In genomic region chr15:78178397-78178796, GRCm38 (mm10) we compare ENCODE assay signal across 8 mouse cellular contexts. TPM values are rescaled to one million over a fixed set of nuclear protein-coding genes. Genes with fewer than 3 reads are reported as not detected.
DNase-seq lines count a peak whose midpoint lies in the region; ATAC-seq and TF ChIP-seq lines count a peak whose summit lies in the region.

No protein-coding gene starts in this region.

- peaks cover 42% of the 10 kb centered on the region for H3K27me3 ChIP-seq in heart, embryonic 12.5 days (replicated peaks)

- TF ChIP-seq POLR2A in brain, embryonic 14.5 days (IDR thresholded peaks at IDR 0.05; ENCODE audit: borderline replicate concordance, extremely low read depth, insufficient read depth, insufficient read length, poor library complexity, severe bottlenecking), result no peak
- TF ChIP-seq POLR2A in lung, adult 2 months (IDR thresholded peaks at IDR 0.05; ENCODE audit: borderline replicate concordance, extremely low read depth, low read depth, low read length), result no peak
- TF ChIP-seq POLR2A in olfactory bulb, adult 2 months (IDR thresholded peaks at IDR 0.05; ENCODE audit: insufficient read depth, low read depth, low read length), result no peak

- TF ChIP-seq CTCF in brain, embryonic 14.5 days (IDR thresholded peaks at IDR 0.05; ENCODE audit: borderline replicate concordance, extremely low read depth, insufficient read depth, insufficient read length), result peak; percentile 99
- TF ChIP-seq CTCF in lung, adult 2 months (IDR thresholded peaks at IDR 0.05; ENCODE audit: insufficient read depth, low read length), result peak; percentile 86
- peak; percentile 97 for TF ChIP-seq CTCF in olfactory bulb, adult 2 months (IDR thresholded peaks at IDR 0.05; ENCODE audit: insufficient read depth, low read depth, low read length)

- no peak overlapping the region for H3K4me2 ChIP-seq in heart, embryonic 12.5 days

- no peak for ATAC-seq in heart, embryonic 12.5 days (ENCODE audit: insufficient number of reproducible peaks, low FRiP score)

- no peak overlapping the region for H3K9ac ChIP-seq in heart, embryonic 12.5 days

- WGBS in heart, embryonic 12.5 days, result 7% methylated on average over 9 of the region's 9 CpGs
- whole genome bisulfite sequencing in lung, adult 2 months, result 7% methylated on average over 9 of the region's 9 CpGs
- 7% methylated on average over 9 of the region's 9 CpGs for WGBS in olfactory bulb, adult 2 months

- no peak overlapping the region for H3K4me3 ChIP-seq in heart, embryonic 12.5 days
- H3K4me3 ChIP-seq in lung, adult 2 months (replicated peaks; ENCODE audit: extremely low read depth, low read depth, low read length), result no peak overlapping the region
- no peak overlapping the region for H3K4me3 ChIP-seq in olfactory bulb, adult 2 months (ENCODE audit: insufficient read depth, low read depth, low read length)

- H3K9me3 ChIP-seq in heart, embryonic 12.5 days (replicated peaks), result no peaks in the 10 kb centered on the region

- H3K36me3 ChIP-seq in heart, embryonic 12.5 days, result no peaks in the 10 kb centered on the region

- no peak overlapping the region for H3K27ac ChIP-seq in heart, embryonic 12.5 days (ENCODE audit: poor library complexity, severe bottlenecking)
- no peak overlapping the region for H3K27ac ChIP-seq in olfactory bulb, adult 2 months (ENCODE audit: insufficient read depth, low read depth, low read length)

- H3K4me1 ChIP-seq in heart, embryonic 12.5 days (replicated peaks), result peaks cover 14% of the 10 kb centered on the region
- H3K4me1 ChIP-seq in lung, adult 2 months (ENCODE audit: control insufficient read depth, insufficient read depth, low read length), result peaks cover under 1% of the 10 kb centered on the region; the same call in 1 of the 2 replicates
- H3K4me1 ChIP-seq in olfactory bulb, adult 2 months (ENCODE audit: control insufficient read depth, insufficient read depth, low read length), result peaks cover 26% of the 10 kb centered on the region

- peak; percentile 96 for DNase-seq in heart, adult 11 months
- DNase-seq in brain, embryonic 14.5 days (ENCODE audit: low read depth), result peak; percentile 88
- peak; percentile 84 to 87 for DNase-seq in frontal cortex, postnatal 36 days (ENCODE audit: low spot score in 2 of 2)
- DNase-seq in kidney, postnatal 14 days, result peak; percentile 72
- DNase-seq in lung, adult 2 months, result peak; percentile 77
- DNase-seq in thymus, adult 18-20 months, result peak; percentile 51 to 58

RNA-seq across cellular contexts. Expression of gene Ift27, which starts 4.5 kb away (rescaled TPM):
- 34.4 and 38.0 TPM in 2 replicates for polyA plus RNA-seq in heart, embryonic 12.5 days (2016; fragmentation: Nextera tagmentation; extraction: Ambion mirVana)
- polyA plus RNA-seq in brain, embryonic 14.5 days (2012; rRNA removed), result 56.7 and 68.1 TPM in 2 replicates
- 42.1 and 52.9 TPM in 2 replicates for polyA plus RNA-seq in lung, adult 2 months (2012; rRNA removed)
- polyA plus RNA-seq in olfactory bulb, adult 2 months (2012; ENCODE audit: insufficient read depth, insufficient read length, low replicate concordance, missing spikeins), result not detected in 2 replicates

RNA-seq across cellular contexts. Expression of gene Pvalb, which starts 27.8 kb away (rescaled TPM):
- polyA plus RNA-seq in heart, embryonic 12.5 days (2016; fragmentation: Nextera tagmentation; extraction: Ambion mirVana), result 0.21 and 0.49 TPM in 2 replicates
- 1.00 and 2.9 TPM in 2 replicates for polyA plus RNA-seq in brain, embryonic 14.5 days (2012; rRNA removed)
- polyA plus RNA-seq in lung, adult 2 months (2012; rRNA removed), result 6.2 TPM in 1 of 2 replicates, not detected in the other
- polyA plus RNA-seq in olfactory bulb, adult 2 months (2012; ENCODE audit: insufficient read depth, insufficient read length, low replicate concordance, missing spikeins), result not detected in 2 replicates

RNA-seq across cellular contexts. Expression of gene Cacng2, which starts 58.6 kb away (rescaled TPM):
- not detected in 2 replicates for polyA plus RNA-seq in heart, embryonic 12.5 days (2016; fragmentation: Nextera tagmentation; extraction: Ambion mirVana)
- polyA plus RNA-seq in brain, embryonic 14.5 days (2012; rRNA removed), result 8.0 and 17.5 TPM in 2 replicates
- polyA plus RNA-seq in lung, adult 2 months (2012; rRNA removed), result not detected in 2 replicates
- polyA plus RNA-seq in olfactory bulb, adult 2 months (2012; ENCODE audit: insufficient read depth, insufficient read length, low replicate concordance, missing spikeins), result not detected in 2 replicates

Comparison
In these comparisons a context has a peak if more than half of its experiments do, and no peak if none do; other contexts are left out.
1. RNA of gene Ift27, which starts 4.5 kb away (polyA plus RNA-seq): 56.7 to 68.1 TPM in brain, embryonic 14.5 days, 42.1 to 52.9 TPM in lung, adult 2 months and 34.4 to 38.0 TPM in heart, embryonic 12.5 days; not detected in olfactory bulb, adult 2 months; every median in the first group is over 10 times any median in the second.
2. Peak in every context shown above with its lines, with median percentiles within 50 percentile points of each other: DNase-seq and CTCF ChIP-seq.